Mouse (Mus musculus): ENCODE measurements around the gene Vmn1r129.
"Not testable (repeated sequence)": the region's sequence is repeated elsewhere in the genome, so short reads cannot be mapped to it uniquely, and the experiment has no call there.

Vmn1r129 gene

DNA sequence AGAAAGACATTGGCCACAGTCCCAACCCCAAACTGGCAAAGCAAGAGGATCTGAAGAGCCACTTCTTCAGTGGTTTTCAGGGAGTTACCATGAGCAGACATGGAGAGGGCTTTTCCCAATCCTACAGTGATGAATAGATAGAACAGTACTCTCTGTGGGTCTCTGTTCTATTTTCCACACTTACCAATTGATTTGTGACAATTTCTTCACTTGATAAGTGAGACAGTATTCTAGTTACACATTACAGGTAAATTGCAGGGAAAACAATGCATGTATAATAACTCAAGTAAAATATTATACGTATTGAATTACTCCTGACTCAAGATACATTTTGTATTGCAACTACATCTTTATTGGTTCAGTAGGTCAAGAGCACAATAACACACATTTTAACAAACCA lies at the start of gene Vmn1r129:
Gene Vmn1r129, minus strand, starts transcription at position 101 of the 400 bp plus-strand sequence.
- not testable (repeated sequence) for DNase-seq (ENCODE audit: low spot score)

DNA sequence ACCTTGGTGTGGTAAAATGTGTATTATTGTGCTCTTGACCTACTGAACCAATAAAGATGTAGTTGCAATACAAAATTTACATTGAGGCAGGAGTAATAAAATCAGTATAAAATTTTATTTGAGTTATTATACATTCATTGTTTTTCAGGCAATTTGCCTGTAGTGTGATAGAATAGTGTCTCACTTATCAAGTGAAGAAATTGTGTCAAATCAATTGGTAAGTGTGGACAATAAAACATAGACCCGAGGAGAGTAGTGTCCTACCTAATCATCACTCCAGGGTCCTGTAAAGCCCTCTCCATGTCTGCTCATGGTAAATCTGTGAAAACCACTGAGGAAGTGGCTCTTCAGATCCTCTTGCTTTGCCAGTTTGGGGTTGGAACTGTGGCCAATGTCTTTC lies 12.0 kb downstream of the Vmn1r129 start, which contains the start of gene Vmn1r128:
Gene Vmn1r128, plus strand, starts transcription at position 301 of the 400 bp plus-strand sequence.
- DNase-seq (ENCODE audit: low spot score) = not testable (repeated sequence)

GRCm38 (mm10) chr7:21319761-21320160 lies 41.3 kb downstream of the Vmn1r129 start, which contains the start of gene Vmn1r127:
Gene Vmn1r127 (minus strand): TSS chr7:21319861.
- DNase-seq (ENCODE audit: low spot score) = not testable (repeated sequence)
